Mouse (Mus musculus) neutrophil, adult 5-6 weeks (primary cell): ENCODE data around the gene P2ry13. TPM values are rescaled to one million over a fixed set of nuclear protein-coding genes. Genes with fewer than 3 reads are reported as not detected.

Experiments
- ATAC-seq: fragments of 151-379, 151-347 bp; 2 replicates; pipeline ENCODE4 v1.8.0; 2017; ENCODE audit warnings: mild to moderate bottlenecking, moderate TSS enrichment; ENCODE audit not compliant: insufficient number of reproducible peaks, poor library complexity, low FRiP score, severe bottlenecking; ENCODE audit errors: extremely low read depth
- total RNA-seq: library from RNA; stranded (forward); fragments of 200-1000 nt; gene quantifications from 2 replicates; pipeline ENCODE4 v1.2.3, GENCODE M21; 2017

The P2ry13 gene
- total RNA-seq, 1 experiment from 2014 or later = 61.7 TPM

- peak; percentile 40 for ATAC-seq
Observed at GRCm38 (mm10) chr3:59204719-59205503, 5.8 kb downstream of the P2ry13 start.

GRCm38 (mm10) chr3:59203802-59204520 is 6.7 kb downstream of the P2ry13 start:
- ATAC-seq = no peak

DNA sequence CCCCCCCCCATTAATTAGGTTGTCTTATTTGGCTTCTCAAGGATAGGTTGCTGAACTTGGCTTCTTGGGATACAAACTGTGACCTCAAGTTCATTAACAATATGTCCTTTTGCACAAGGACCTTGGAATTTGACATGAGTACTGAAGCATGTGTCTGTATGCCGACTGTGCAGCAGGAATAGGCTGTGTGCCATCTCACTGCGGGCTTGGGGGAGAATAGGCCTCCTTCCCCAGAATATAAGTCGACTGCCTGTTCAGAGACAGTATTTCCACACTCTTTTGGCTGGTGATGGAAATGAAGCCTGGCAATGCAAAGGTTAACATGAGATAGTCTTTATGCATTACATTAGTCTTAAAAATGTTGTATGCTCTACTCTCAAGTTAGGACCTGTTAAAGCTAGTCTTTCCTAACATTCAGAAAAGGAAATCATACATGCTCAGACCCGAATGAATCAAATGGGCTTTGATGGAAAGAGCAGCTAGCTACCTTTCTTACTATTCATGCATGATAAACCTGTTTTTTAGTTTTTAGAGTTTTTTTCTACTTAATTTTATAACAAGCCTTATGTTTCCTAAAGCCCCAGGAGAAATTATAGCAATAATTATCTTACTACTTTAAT is 13.2 kb downstream of the P2ry13 start:
- no peak for ATAC-seq

DNA sequence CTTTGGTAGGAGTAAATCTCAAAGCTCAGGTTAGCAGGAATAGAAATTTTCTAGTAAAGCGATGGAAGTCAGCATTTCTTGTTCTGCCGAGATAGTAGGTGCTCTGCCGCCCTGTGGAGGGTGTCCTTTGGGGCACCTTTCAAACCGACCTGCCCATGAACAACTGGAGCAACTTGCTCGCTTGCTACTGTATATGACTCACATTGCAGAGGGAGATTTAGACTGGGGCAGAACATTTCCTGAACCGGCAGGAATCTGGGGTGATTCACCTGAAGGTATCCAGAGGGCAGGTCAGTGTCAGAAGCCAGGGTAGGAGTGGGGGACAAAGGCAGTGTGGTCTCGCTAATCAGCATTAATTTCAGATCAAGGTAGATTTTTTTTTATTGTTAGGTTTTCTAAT is 15.7 kb downstream of the P2ry13 start, which contains the start of gene Gpr87:
TSS of gene Gpr87 (minus strand) at position 167 of the 400 bp plus-strand sequence.
- no peak for ATAC-seq

DNA sequence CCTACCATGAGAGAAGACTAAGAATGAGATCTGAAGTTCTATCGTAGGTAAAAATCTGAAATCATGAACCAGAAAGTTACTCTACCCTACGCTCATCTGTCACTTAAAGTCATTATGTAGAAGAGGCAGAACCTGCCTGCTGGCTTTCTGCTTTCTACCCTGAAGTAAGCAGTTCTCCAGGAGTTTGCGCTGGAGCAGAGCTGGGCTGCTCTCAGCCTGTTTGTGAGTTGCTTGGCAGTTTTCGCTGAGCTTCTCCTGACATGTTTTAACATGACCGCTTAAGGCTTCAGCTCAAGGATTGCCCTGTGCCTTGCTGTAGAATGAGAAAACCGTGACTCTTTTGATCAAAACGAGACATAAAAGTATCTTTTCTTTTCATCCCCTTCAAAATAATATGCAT is 16.6 kb downstream of the P2ry13 start:
- ATAC-seq = no peak

DNA sequence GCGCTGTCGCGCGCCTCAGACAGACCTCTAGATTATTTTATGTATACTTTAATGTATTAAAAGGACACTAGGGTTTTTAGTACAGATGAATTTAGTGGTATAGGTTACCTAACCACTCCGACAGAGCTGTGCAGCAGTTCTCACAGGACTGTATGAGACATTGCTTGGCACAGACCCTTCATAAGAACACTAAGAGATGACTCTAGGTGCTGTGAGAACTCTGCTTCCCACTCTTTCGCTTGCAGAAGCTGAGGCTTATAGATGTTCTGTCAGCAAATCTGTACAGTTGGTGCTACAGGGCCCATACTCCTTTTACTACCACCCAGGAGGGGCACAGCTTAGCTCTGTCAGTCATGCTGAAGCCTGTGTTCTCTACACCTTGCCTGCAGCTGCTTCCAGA is 19.0 kb downstream of the P2ry13 start:
- ATAC-seq = no peak

DNA sequence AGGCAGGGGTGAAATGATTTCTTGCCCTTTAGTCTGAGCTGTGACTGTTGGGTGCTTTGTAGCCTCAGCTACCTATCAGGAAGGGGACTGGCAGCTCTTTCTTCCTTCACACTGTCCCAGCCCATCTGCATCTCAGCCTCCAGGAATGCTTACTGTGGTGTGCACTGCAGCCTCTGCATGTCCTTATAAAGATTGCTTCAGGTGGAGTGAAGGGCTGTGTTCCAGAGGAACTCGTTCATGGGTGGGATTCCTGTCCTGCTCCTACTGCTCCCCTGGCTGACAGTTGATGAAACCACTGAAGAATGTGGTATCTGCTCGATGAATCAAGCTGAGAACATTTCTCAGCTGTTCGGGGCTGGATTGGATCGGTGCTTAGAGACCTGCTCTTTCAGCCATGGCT is 23.3 kb downstream of the P2ry13 start:
- ATAC-seq = no peak

DNA sequence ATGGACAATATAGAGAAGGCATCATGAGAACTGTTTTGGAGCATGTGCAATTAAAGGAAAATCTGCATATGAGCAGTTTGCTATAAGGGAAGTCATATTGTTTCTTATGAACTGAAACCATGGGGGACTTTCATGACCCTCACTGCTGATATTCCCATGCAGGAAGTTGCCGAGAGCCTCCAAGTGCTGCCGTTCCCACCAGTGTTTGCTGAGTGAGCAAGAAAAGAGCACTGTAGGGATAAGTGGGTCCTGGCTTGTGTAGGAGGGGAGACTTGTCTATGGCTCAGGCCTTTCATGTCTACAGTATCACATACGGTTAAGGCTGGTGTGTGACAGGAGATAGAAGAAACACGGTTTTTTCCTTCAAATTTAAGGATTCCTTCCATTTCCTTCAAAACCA is 25.0 kb downstream of the P2ry13 start:
- no peak for ATAC-seq

GRCm38 (mm10) chr3:59182129-59182528 is 28.6 kb downstream of the P2ry13 start:
- ATAC-seq = no peak

GRCm38 (mm10) chr3:59181134-59181533 is 29.5 kb downstream of the P2ry13 start:
- ATAC-seq = no peak

GRCm38 (mm10) chr3:59176871-59177270 is 33.8 kb downstream of the P2ry13 start:
- no peak for ATAC-seq

- ATAC-seq = peak; percentile 91
Observed at GRCm38 (mm10) chr3:59175234-59175633, 35.4 kb downstream of the P2ry13 start.

DNA sequence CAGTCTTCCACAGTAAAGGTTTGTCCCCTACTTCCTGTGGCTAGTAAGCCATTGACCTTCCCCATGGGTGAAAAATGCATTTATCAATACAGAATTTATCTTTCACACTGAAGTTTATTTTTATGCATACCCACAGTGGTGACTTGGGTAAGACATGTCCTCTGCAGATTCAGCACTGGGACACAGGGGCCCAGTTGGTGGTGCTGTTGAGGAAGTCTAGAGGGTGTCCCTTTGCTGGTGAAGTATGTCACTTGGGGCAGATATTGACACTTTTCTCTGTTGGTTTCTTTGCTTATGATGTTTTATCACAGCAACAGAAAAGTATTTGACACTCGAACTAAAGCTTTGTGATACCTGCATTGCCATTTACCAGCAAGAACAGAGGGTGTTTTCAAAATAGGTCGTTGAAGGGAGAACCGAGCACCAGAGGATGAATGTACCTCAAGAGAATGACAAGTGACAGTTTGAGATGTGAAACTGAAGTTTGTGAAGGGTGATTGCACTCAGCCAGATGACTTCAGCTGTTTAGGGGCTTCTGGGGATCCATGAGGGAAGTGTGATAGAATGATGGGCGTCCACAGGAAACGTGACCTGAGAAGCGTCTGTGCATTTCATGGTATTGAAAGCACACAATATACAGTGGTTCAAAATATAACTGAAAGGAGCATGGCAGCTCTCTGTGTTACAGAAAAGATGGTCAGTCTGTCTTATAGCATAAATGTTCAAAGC is 36.1 kb downstream of the P2ry13 start:
- peak; percentile 34; the same call in 1 of the 2 replicates for ATAC-seq

GRCm38 (mm10) chr3:59169921-59170627 is 40.6 kb downstream of the P2ry13 start:
- ATAC-seq = no peak

- ATAC-seq = no peak
Observed at GRCm38 (mm10) chr3:59169215-59169614, 41.5 kb downstream of the P2ry13 start.

GRCm38 (mm10) chr3:59168476-59168875 is 42.2 kb downstream of the P2ry13 start:
- ATAC-seq = no peak

- no peak for ATAC-seq
Observed at GRCm38 (mm10) chr3:59167417-59168054, 43.1 kb downstream of the P2ry13 start.

GRCm38 (mm10) chr3:59160465-59160864 is 50.2 kb downstream of the P2ry13 start:
- no peak for ATAC-seq
